Mouse (Mus musculus): ENCODE data around the gene Usp50. TPM values are rescaled to one million over a fixed set of nuclear protein-coding genes. Genes with fewer than 3 reads are reported as not detected.

Usp50 gene
- polyA plus RNA-seq, 1 experiment from 2014 or later = 3.3 TPM

DNA sequence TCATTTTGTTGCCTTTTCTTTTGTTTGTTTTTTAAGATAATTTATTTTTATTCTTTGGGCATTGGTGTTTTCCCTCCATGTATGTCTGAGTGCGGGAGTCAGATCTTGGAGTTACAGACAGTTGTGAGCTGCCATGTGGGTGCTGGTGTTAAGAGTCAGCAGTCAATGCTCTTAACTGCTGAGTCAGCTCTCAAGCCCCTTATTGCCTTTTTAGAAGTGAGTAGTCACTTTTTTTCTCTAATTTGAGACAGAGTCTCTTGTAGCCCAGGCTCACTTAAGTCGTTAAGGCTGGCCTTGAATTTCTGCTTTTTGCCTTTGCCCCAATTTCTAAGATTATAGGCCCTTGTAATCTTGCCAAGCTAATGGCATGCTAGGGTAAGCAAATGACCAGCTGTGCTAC, 52.8 kb downstream of the Usp50 start:
- no peaks in the 10 kb centered on the region for H3K27me3 ChIP-seq (ENCODE audit: control insufficient read depth, insufficient read depth, low read length)
- peaks cover 17% of the 10 kb centered on the region for H3K36me3 ChIP-seq (ENCODE audit: control insufficient read depth, insufficient read depth, low read length)
- ATAC-seq (replicated peaks; ENCODE audit: insufficient number of reproducible peaks, low FRiP score, low TSS enrichment) = no peak
- H3K9me3 ChIP-seq (replicated peaks; ENCODE audit: control insufficient read depth, low read length) = no peaks in the 10 kb centered on the region
- no peak overlapping the region for H3K4me2 ChIP-seq
- H3K9ac ChIP-seq (ENCODE audit: low read depth, low read length) = no peak overlapping the region
- no peak overlapping the region for H3K27ac ChIP-seq (ENCODE audit: low read depth, low read length)
- H3K4me1 ChIP-seq (ENCODE audit: control insufficient read depth, insufficient read depth, low read length) = no peaks in the 10 kb centered on the region
- no peak overlapping the region for H3K4me3 ChIP-seq (ENCODE audit: low read depth, low read length)
- WGBS (ENCODE audit: insufficient replicate concordance) = 79% methylated on average over 2 of the region's 2 CpGs

DNA sequence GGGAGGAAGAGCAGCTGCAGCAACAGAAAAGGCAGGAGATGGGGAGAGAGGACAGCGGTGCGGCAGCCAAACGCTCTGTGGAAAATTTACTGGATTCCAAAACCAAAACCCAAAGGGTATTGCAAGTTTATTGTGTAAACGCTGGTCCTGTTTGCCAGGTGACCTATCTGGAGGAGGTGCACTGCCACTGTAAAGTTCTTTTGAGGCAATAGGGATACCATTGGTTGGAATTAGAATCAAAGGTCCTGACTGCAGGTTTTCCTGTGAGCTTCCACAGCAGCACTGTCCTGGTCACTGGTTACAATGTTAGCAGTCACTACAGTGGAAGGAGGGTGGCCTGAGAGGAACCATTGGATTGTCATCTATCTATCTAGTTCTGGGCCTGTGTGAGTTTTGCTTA, 54.1 kb downstream of the Usp50 start:
- no peaks in the 10 kb centered on the region for H3K4me1 ChIP-seq (ENCODE audit: control insufficient read depth, insufficient read depth, low read length)
- WGBS (ENCODE audit: insufficient replicate concordance) = 93% methylated on average over 4 of the region's 4 CpGs
- no peaks in the 10 kb centered on the region for H3K27me3 ChIP-seq (ENCODE audit: control insufficient read depth, insufficient read depth, low read length)
- H3K9me3 ChIP-seq (replicated peaks; ENCODE audit: control insufficient read depth, low read length) = no peaks in the 10 kb centered on the region
- H3K9ac ChIP-seq (ENCODE audit: low read depth, low read length) = no peak overlapping the region
- no peak overlapping the region for H3K4me3 ChIP-seq (ENCODE audit: low read depth, low read length)
- H3K27ac ChIP-seq (ENCODE audit: low read depth, low read length) = no peak overlapping the region
- H3K36me3 ChIP-seq (ENCODE audit: control insufficient read depth, insufficient read depth, low read length) = peaks cover 15% of the 10 kb centered on the region
- no peak overlapping the region for H3K4me2 ChIP-seq
- no peak for ATAC-seq (replicated peaks; ENCODE audit: insufficient number of reproducible peaks, low FRiP score, low TSS enrichment)

DNA sequence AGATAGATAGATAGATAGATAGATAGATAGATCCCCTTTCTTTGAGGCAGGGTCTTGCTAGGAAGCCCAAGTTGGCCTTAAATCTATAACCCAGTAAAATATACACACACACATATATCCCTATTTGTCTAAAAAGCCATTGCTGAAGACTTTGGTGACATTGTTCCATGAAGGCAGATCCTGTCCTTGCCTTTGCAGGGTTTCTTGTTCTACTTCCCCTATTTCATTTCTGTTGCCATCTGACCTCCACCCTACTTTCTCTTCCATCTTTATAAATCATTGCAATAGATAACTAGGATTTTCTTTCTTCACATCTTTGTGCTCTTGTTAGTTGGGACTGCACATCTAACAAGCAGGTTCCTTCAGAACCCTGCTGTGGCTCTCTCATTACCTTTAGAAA, 70.3 kb downstream of the Usp50 start:
- Histone ChIP-seq H3K36me3 (ENCODE audit: control insufficient read depth, insufficient read depth, low read length) (peaks cover 2% of the 10 kb centered on the region; the same call in 1 of the 2 replicates), H3K4me3 (ENCODE audit: low read depth, low read length) (no peak overlapping the region), H3K9ac (ENCODE audit: low read depth, low read length) (no peak overlapping the region), H3K9me3 (replicated peaks; ENCODE audit: control insufficient read depth, low read length) (no peaks in the 10 kb centered on the region), H3K4me1 (ENCODE audit: control insufficient read depth, insufficient read depth, low read length) (no peaks in the 10 kb centered on the region), H3K4me2 (no peak overlapping the region), H3K27ac (ENCODE audit: low read depth, low read length) (no peak overlapping the region), H3K27me3 (ENCODE audit: control insufficient read depth, insufficient read depth, low read length) (no peaks in the 10 kb centered on the region)
- no peak for ATAC-seq (replicated peaks; ENCODE audit: insufficient number of reproducible peaks, low FRiP score, low TSS enrichment)

DNA sequence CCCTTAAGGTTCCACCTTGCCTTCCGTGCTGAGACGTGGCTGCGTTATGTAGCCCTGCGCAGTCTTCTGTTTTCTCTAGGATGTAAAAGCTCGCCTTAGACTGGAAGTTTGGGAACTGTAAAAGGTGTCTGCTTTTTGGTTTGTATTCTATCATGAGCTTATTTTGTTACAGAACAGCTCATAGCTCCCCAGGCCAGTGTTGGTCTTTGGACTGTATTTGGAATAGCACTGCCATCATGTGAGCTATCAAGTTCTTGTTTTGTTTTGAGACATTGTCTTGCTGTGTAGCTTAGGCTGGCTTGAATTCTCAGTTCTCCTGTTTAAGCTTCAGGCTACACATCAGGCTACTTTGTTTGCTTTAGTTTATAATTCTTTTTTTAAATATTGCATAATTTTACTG, 70.7 kb downstream of the Usp50 start:
- Histone ChIP-seq H3K27ac (ENCODE audit: low read depth, low read length) (no peak overlapping the region), H3K27me3 (ENCODE audit: control insufficient read depth, insufficient read depth, low read length) (no peaks in the 10 kb centered on the region), H3K9me3 (replicated peaks; ENCODE audit: control insufficient read depth, low read length) (no peaks in the 10 kb centered on the region), H3K4me1 (ENCODE audit: control insufficient read depth, insufficient read depth, low read length) (no peaks in the 10 kb centered on the region), H3K4me2 (no peak overlapping the region), H3K36me3 (ENCODE audit: control insufficient read depth, insufficient read depth, low read length) (peaks cover 2% of the 10 kb centered on the region; the same call in 1 of the 2 replicates), H3K4me3 (ENCODE audit: low read depth, low read length) (no peak overlapping the region), H3K9ac (ENCODE audit: low read depth, low read length) (no peak overlapping the region)
- 95% methylated on average over 5 of the region's 5 CpGs for WGBS (ENCODE audit: insufficient replicate concordance)
- no peak for ATAC-seq (replicated peaks; ENCODE audit: insufficient number of reproducible peaks, low FRiP score, low TSS enrichment)

DNA sequence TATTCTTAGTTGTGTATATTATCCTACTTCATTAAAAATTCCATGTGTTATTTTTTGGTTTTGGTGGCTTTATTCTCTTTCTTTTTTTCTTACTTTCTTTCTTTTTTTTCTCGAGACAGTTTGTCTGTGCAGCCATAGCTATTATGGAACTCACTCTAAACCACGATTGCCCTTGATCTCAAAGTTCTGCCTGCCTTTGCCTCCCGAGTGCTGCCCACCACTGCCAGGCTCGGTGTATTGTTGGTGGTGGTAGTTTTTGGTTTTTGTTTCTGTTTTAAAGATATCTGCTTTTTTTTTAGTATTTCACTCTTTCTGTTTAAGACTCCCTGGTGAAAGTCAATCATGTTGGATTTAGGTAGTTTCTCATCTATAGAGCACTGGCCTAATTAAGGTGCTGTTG, 74.9 kb downstream of the Usp50 start:
- Histone ChIP-seq H3K9me3 (replicated peaks; ENCODE audit: control insufficient read depth, low read length) (no peaks in the 10 kb centered on the region), H3K27ac (ENCODE audit: low read depth, low read length) (no peak overlapping the region), H3K4me3 (ENCODE audit: low read depth, low read length) (peak overlapping the region; percentile 96; the same call in 1 of the 2 replicates), H3K4me2 (peak overlapping the region; percentile 60), H3K36me3 (ENCODE audit: control insufficient read depth, insufficient read depth, low read length) (no peaks in the 10 kb centered on the region), H3K9ac (ENCODE audit: low read depth, low read length) (no peak overlapping the region), H3K27me3 (ENCODE audit: control insufficient read depth, insufficient read depth, low read length) (peaks cover 5% of the 10 kb centered on the region; the same call in 1 of the 2 replicates), H3K4me1 (ENCODE audit: control insufficient read depth, insufficient read depth, low read length) (no peaks in the 10 kb centered on the region)
- ATAC-seq (replicated peaks; ENCODE audit: insufficient number of reproducible peaks, low FRiP score, low TSS enrichment) = no peak
- WGBS (ENCODE audit: insufficient replicate concordance) = 84% methylated on average over 4 of the region's 4 CpGs

DNA sequence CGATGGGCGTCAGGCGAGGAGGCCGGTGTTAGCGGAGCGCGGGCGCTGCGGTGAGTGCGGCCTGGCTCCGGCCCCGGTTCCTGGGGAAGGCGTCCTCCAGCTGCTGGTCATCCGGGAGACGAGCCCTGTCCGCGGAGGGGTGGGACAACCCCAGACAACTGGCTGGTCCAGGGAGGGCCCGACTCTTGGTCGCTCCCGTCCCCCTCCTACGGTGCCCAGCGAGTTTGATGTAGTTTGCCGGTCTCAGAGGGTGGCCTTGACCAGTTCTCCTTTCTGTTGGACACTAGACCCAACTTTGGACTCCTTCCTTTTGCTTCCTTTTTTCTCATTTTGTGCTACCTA, 75.9 kb downstream of the Usp50 start:
- no peaks in the 10 kb centered on the region for H3K9me3 ChIP-seq (replicated peaks; ENCODE audit: control insufficient read depth, low read length)
- H3K27ac ChIP-seq (ENCODE audit: low read depth, low read length) = peak overlapping the region; percentile 79
- WGBS (ENCODE audit: insufficient replicate concordance) = 0% methylated on average over 23 of the region's 23 CpGs
- H3K36me3 ChIP-seq (ENCODE audit: control insufficient read depth, insufficient read depth, low read length) = no peaks in the 10 kb centered on the region
- ATAC-seq (replicated peaks; ENCODE audit: insufficient number of reproducible peaks, low FRiP score, low TSS enrichment) = peak; percentile 82
- H3K4me3 ChIP-seq (ENCODE audit: low read depth, low read length) = peak overlapping the region; percentile 96
- H3K27me3 ChIP-seq (ENCODE audit: control insufficient read depth, insufficient read depth, low read length) = peaks cover 5% of the 10 kb centered on the region; the same call in 1 of the 2 replicates
- no peaks in the 10 kb centered on the region for H3K4me1 ChIP-seq (ENCODE audit: control insufficient read depth, insufficient read depth, low read length)
- H3K4me2 ChIP-seq = peak overlapping the region; percentile 60
- peak overlapping the region; percentile 89 for H3K9ac ChIP-seq (ENCODE audit: low read depth, low read length)

DNA sequence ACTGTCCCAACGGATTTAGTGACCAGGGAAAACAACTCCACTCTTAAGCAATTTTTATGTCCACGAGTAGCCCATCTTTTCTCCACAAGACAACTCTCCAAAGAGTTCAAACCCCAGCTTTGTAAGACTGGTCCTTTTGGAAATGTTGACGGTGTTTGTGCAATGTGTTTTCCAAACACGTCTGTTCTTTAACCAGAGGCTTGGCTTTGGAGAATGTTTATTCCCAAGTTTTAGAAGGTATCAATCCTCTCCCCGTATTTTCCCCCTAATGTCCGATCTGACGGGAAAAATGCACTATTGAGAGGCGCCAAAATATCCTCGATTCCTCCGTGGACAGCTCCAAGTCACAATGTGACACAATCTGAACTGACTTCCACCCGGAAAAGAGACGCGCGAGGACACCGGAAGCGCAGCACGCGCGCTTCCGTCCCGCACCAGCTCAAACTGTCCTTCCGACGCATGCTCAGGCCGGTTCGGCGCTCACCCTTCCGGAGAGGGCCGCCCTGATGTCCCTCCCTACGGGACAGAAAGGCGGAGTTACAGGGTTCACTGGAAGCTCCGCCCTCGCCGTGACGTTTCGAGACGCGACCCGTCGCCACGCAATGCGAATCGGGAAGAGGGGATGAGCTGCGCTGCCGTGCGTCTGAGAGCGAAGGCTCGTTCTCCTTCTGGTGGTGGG, 76.4 kb downstream of the Usp50 start, which contains the start of gene Usp8:
Gene Usp8, plus strand, starts transcription at position 570 of the 679 bp plus-strand sequence.
- peak within 1 kb of the TSS; percentile 79 for H3K27ac ChIP-seq (ENCODE audit: low read depth, low read length)
- H3K9ac ChIP-seq (ENCODE audit: low read depth, low read length) = peak within 1 kb of the TSS; percentile 89
- WGBS (ENCODE audit: insufficient replicate concordance) = 2% methylated on average over 47 of the region's 47 CpGs
- ATAC-seq (replicated peaks; ENCODE audit: insufficient number of reproducible peaks, low FRiP score, low TSS enrichment) = peak; percentile 99
- H3K27me3 ChIP-seq (ENCODE audit: control insufficient read depth, insufficient read depth, low read length) = peaks cover 5% of the 10 kb centered on the region; the same call in 1 of the 2 replicates
- no peaks in the 10 kb centered on the region for H3K9me3 ChIP-seq (replicated peaks; ENCODE audit: control insufficient read depth, low read length)
- H3K4me3 ChIP-seq (ENCODE audit: low read depth, low read length) = peak within 1 kb of the TSS; percentile 96
- H3K36me3 ChIP-seq (ENCODE audit: control insufficient read depth, insufficient read depth, low read length) = no peaks in the 10 kb centered on the region
- peak within 1 kb of the TSS; percentile 60 for H3K4me2 ChIP-seq
- H3K4me1 ChIP-seq (ENCODE audit: control insufficient read depth, insufficient read depth, low read length) = no peaks in the 10 kb centered on the region

DNA sequence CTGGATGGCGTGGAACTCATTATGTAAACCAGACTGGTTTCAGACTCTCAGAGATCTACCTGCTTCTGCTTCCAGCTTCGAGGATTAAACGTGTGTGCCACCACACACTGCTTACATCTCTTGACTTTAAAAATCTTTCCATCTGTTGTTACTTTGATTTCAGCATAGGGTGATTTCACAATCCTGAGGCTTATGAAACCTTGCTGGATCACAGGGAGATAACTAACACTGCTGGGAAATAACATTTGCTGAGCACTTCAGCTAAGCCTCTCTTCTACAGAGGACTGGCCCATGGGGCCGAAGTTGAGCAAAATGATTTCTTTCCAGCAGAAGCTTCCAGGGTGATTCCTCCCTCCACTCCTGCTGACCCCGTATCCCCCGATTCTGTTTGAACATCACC, 88.0 kb downstream of the Usp50 start:
- Histone ChIP-seq H3K4me2 (no peak overlapping the region), H3K9me3 (replicated peaks; ENCODE audit: control insufficient read depth, low read length) (no peaks in the 10 kb centered on the region), H3K36me3 (ENCODE audit: control insufficient read depth, insufficient read depth, low read length) (no peaks in the 10 kb centered on the region), H3K4me1 (ENCODE audit: control insufficient read depth, insufficient read depth, low read length) (no peaks in the 10 kb centered on the region), H3K9ac (ENCODE audit: low read depth, low read length) (no peak overlapping the region), H3K27ac (ENCODE audit: low read depth, low read length) (no peak overlapping the region), H3K27me3 (ENCODE audit: control insufficient read depth, insufficient read depth, low read length) (no peaks in the 10 kb centered on the region), H3K4me3 (ENCODE audit: low read depth, low read length) (no peak overlapping the region)
- ATAC-seq (replicated peaks; ENCODE audit: insufficient number of reproducible peaks, low FRiP score, low TSS enrichment) = no peak
- 74% methylated on average over 6 of the region's 6 CpGs for WGBS (ENCODE audit: insufficient replicate concordance)

DNA sequence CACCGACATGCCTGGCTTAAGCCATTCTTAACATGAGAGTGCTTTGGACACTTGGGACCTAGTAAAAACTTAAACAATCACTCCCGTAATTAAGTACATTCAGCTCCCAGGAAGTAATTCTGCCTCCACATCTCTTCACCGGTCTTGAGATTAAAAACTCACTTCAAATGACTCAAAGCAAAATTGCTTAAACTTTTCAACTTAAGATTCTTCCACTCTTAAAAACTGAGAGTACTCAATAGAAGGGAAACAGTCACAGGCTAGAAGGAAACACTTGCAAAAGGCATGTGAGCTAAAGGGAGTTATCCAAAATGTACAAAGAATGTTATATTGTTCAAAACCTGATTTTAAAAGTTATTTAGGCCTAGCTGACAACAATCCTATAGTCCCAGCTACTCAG, 92.0 kb downstream of the Usp50 start:
- Histone ChIP-seq H3K9ac (ENCODE audit: low read depth, low read length) (no peak overlapping the region), H3K4me2 (no peak overlapping the region), H3K4me1 (ENCODE audit: control insufficient read depth, insufficient read depth, low read length) (no peaks in the 10 kb centered on the region), H3K36me3 (ENCODE audit: control insufficient read depth, insufficient read depth, low read length) (no peaks in the 10 kb centered on the region), H3K27me3 (ENCODE audit: control insufficient read depth, insufficient read depth, low read length) (no peaks in the 10 kb centered on the region), H3K9me3 (replicated peaks; ENCODE audit: control insufficient read depth, low read length) (no peaks in the 10 kb centered on the region), H3K27ac (ENCODE audit: low read depth, low read length) (no peak overlapping the region), H3K4me3 (ENCODE audit: low read depth, low read length) (no peak overlapping the region)
- ATAC-seq (replicated peaks; ENCODE audit: insufficient number of reproducible peaks, low FRiP score, low TSS enrichment) = no peak
- 78% methylated on average over 3 of the region's 3 CpGs for WGBS (ENCODE audit: insufficient replicate concordance)
